Mouse (Mus musculus) CH12.LX (cell line): ENCODE results near the gene Nrd1. TPM values are rescaled to one million over a fixed set of nuclear protein-coding genes. Genes with fewer than 3 reads are reported as not detected.

Experiments used
- DNase-seq: peaks from one replicate; pipeline ENCODE4 v3.0.0-alpha.2; 2013; ENCODE audit errors: extremely low read depth
- H3K27ac ChIP-seq: 2 replicates; pipeline ENCODE4 v1.5.1; 2012; ENCODE audit warnings: low read depth, mild to moderate bottlenecking, control low read depth, moderate library complexity; ENCODE audit not compliant: insufficient read depth
- H3K27me3 ChIP-seq: replicated peaks from 2 replicates; pipeline ENCODE3; 2012; ENCODE audit warnings: inconsistent platforms
- H3K36me3 ChIP-seq, 2 experiments: replicated peaks in 1 of 2; 2 replicates each; pipeline versions ENCODE3 to v1.6.1; 2012; ENCODE audit warnings: inconsistent platforms in 1 of 2, low read length in 1 of 2, mild to moderate bottlenecking in 1 of 2, mixed read lengths in 1 of 2, moderate library complexity in 1 of 2; ENCODE audit not compliant: control insufficient read depth in 1 of 2, insufficient read depth in 1 of 2
- H3K4me1 ChIP-seq, 2 experiments: 2 replicates each; pipeline ENCODE4 v1.6.1; 2012; ENCODE audit warnings: inconsistent platforms in 1 of 2, moderate library complexity in 1 of 2; ENCODE audit not compliant: insufficient read depth in 2 of 2, control insufficient read depth in 1 of 2
- H3K4me2 ChIP-seq: 2 replicates; pipeline ENCODE4 v1.6.1; 2012; ENCODE audit warnings: low read depth, mild to moderate bottlenecking, control low read depth; ENCODE audit not compliant: poor library complexity, insufficient read depth, severe bottlenecking
- H3K4me3 ChIP-seq, 3 experiments: fragments of 150-350 bp in 1 of 3; sonication (generic) in 1 of 3; replicated peaks in 1 of 3; 2 replicates each; pipeline versions ENCODE3 to v1.5.1; 2011 to 2012; ENCODE audit warnings: low read depth in 2 of 3, low read length in 2 of 3, mild to moderate bottlenecking in 2 of 3, moderate library complexity in 2 of 3, control low read depth in 1 of 3, improper control_type of control experiment in 1 of 3, inconsistent platforms in 1 of 3, mixed read lengths in 1 of 3; ENCODE audit not compliant: poor library complexity in 1 of 3
- H3K79me2 ChIP-seq: replicated peaks from 2 replicates; pipeline ENCODE4 v1.6.1; 2012; ENCODE audit warnings: mild to moderate bottlenecking, moderate library complexity; ENCODE audit not compliant: control insufficient read depth, poor library complexity, insufficient read depth, severe bottlenecking; ENCODE audit errors: extremely low read depth
- H3K9ac ChIP-seq: 2 replicates; pipeline ENCODE4 v1.6.1; 2012; ENCODE audit warnings: low read depth, mild to moderate bottlenecking, control low read depth, moderate library complexity; ENCODE audit not compliant: insufficient read depth
- H3K9me3 ChIP-seq: replicated peaks from 2 replicates; pipeline ENCODE3; 2012; ENCODE audit warnings: low read length, inconsistent platforms, mixed read lengths
- CHD1 ChIP-seq: IDR thresholded peaks from 2 replicates; pipeline ENCODE4 v1.6.1; 2012; ENCODE audit warnings: low read depth, low read length, improper control_type of control experiment, inconsistent platforms
- CHD2 ChIP-seq: IDR thresholded peaks from 2 replicates; pipeline ENCODE4 v1.6.1; 2011; ENCODE audit warnings: low read length, improper control_type of control experiment
- E2F4 ChIP-seq: IDR thresholded peaks from 2 replicates; pipeline ENCODE4 v1.6.1; 2011; ENCODE audit warnings: low read depth, low read length, improper control_type of control experiment; ENCODE audit not compliant: insufficient replicate concordance
- EP300 ChIP-seq: IDR thresholded peaks from 2 replicates; pipeline ENCODE4 v1.6.1; 2011; ENCODE audit warnings: low read length, improper control_type of control experiment
- ETS1 ChIP-seq: conservative IDR thresholded peaks from 2 replicates; pipeline ENCODE4 v1.6.1; 2012; ENCODE audit warnings: low read depth, mild to moderate bottlenecking, inconsistent platforms, low read length, improper control_type of control experiment, moderate library complexity
- HCFC1 ChIP-seq: IDR thresholded peaks from 2 replicates; pipeline ENCODE4 v1.6.1; 2012; ENCODE audit warnings: low read depth, mild to moderate bottlenecking, inconsistent platforms, low read length, improper control_type of control experiment
- JUN ChIP-seq: IDR thresholded peaks from 2 replicates; pipeline ENCODE4 v1.6.1; 2011; ENCODE audit warnings: low read depth, mild to moderate bottlenecking, low read length, improper control_type of control experiment, moderate library complexity; ENCODE audit not compliant: insufficient read depth
- MAZ ChIP-seq: IDR thresholded peaks from 2 replicates; pipeline ENCODE4 v1.6.1; 2012; ENCODE audit warnings: low read depth, mild to moderate bottlenecking, inconsistent platforms, low read length, improper control_type of control experiment, moderate library complexity
- MEF2A ChIP-seq: IDR thresholded peaks from 2 replicates; pipeline ENCODE4 v1.6.1; 2014; ENCODE audit warnings: low read depth, mild to moderate bottlenecking, inconsistent platforms, low read length, improper control_type of control experiment, borderline replicate concordance
- NELFE ChIP-seq: IDR thresholded peaks from 2 replicates; pipeline ENCODE4 v1.6.1; 2011; ENCODE audit warnings: low read depth, low read length, improper control_type of control experiment
- PAX5 ChIP-seq: IDR thresholded peaks from 2 replicates; pipeline ENCODE4 v1.6.1; 2012; ENCODE audit warnings: low read length, inconsistent platforms, mixed read lengths
- POLR2AphosphoS2 ChIP-seq: IDR thresholded peaks from 2 replicates; pipeline ENCODE4 v1.6.1; 2011; ENCODE audit warnings: low read depth, low read length, improper control_type of control experiment
- RAD21 ChIP-seq: IDR thresholded peaks from 2 replicates; pipeline ENCODE4 v1.6.1; 2011; ENCODE audit warnings: low read depth, mild to moderate bottlenecking, low read length, improper control_type of control experiment, moderate library complexity
- RCOR1 ChIP-seq: conservative IDR thresholded peaks from 2 replicates; pipeline ENCODE4 v1.6.1; 2012; ENCODE audit warnings: low read depth, mild to moderate bottlenecking, inconsistent platforms, low read length, improper control_type of control experiment
- SMC3 ChIP-seq: IDR thresholded peaks from 2 replicates; pipeline ENCODE4 v1.6.1; 2011; ENCODE audit warnings: low read depth, low read length, improper control_type of control experiment
- TCF12 ChIP-seq: IDR thresholded peaks from 2 replicates; pipeline ENCODE4 v1.6.1; 2014; ENCODE audit warnings: low read depth, mild to moderate bottlenecking, inconsistent platforms, low read length, improper control_type of control experiment
- USF1 ChIP-seq: IDR thresholded peaks from 2 replicates; pipeline ENCODE4 v1.6.1; 2014; ENCODE audit warnings: low read depth, mild to moderate bottlenecking, inconsistent platforms, low read length, improper control_type of control experiment
- USF2 ChIP-seq: conservative IDR thresholded peaks from 2 replicates; pipeline ENCODE4 v1.6.1; 2011; ENCODE audit warnings: low read depth, low read length, improper control_type of control experiment
- ZMIZ1 ChIP-seq: IDR thresholded peaks from 2 replicates; pipeline ENCODE4 v1.6.1; 2012; ENCODE audit warnings: low read depth, mild to moderate bottlenecking, inconsistent platforms, low read length, improper control_type of control experiment
- dilution Hi-C: fragments of 300-500 bp; cut with MboI; formaldehyde crosslinking; loops from 2 replicates; pipeline ENCODE4 v1.14.3; 2020; ENCODE audit warnings: low sequenced_read_pairs; ENCODE audit not compliant: extremely low pct_unique_long_range_greater_than_20kb, extremely low pct_ligation_motif_present
- in situ Hi-C: fragments of 300-500 bp; cut with MboI; formaldehyde crosslinking; loops from 3 replicates; pipeline ENCODE4 v1.14.3; 2019; ENCODE audit warnings: low sequenced_read_pairs, low pct_ligation_motif_present, low pct_unique_long_range_greater_than_20kb, mixed read lengths
- polyA plus RNA-seq: library from polyadenylated mRNA; unstranded; fragments of >175 nt; gene quantifications from 2 replicates; pipeline ENCODE4 v1.2.1, GENCODE M21; 2012; ENCODE audit warnings: low read depth; ENCODE audit not compliant: insufficient read length
- total RNA-seq, 2 experiments: library from RNA; depleted of rRNA; stranded (reverse); fragments of 300-350 nt in 1 of 2; fragments of >200 nt in 1 of 2; gene quantifications; 2 replicates each; pipeline ENCODE4 v1.2.3; 2012 to 2014

Gene Nrd1
- total and polyA plus RNA-seq, 3 experiments = 37.7 to 147 (median 104) TPM

GRCm38 (mm10) chr4:108991811-108992210, 8.6 kb upstream of the Nrd1 start:
- peaks cover 1% of the 10 kb centered on the region for H3K27me3 ChIP-seq
- no peak for DNase-seq
- in situ Hi-C loops (no loop called here), dilution Hi-C loops (no loop called here)
- no peaks in the 10 kb centered on the region for H3K9me3 ChIP-seq
- peaks cover 0 to 4% of the 10 kb centered on the region in 2 experiments; a peak in 1 of 4 replicates for H3K4me1 ChIP-seq
- H3K27ac ChIP-seq = no peak overlapping the region
- no peak overlapping the region for H3K9ac ChIP-seq
- TF ChIP-seq NELFE = no peak
- no peak for TF ChIP-seq RCOR1
- TF ChIP-seq SMC3 = no peak
- TF ChIP-seq MEF2A = no peak
- TF ChIP-seq POLR2AphosphoS2 = no peak
- TF ChIP-seq RAD21 = no peak
- TF ChIP-seq CHD1 = no peak
- TF ChIP-seq MAZ = no peak
- TF ChIP-seq JUN = no peak
- TF ChIP-seq EP300 = no peak
- TF ChIP-seq USF2 = no peak
- TF ChIP-seq HCFC1 = no peak
- no peak for TF ChIP-seq CHD2
- no peak for TF ChIP-seq PAX5
- no peak for TF ChIP-seq USF1
- no peaks in the 10 kb centered on the region for H3K79me2 ChIP-seq
- no peak overlapping the region for H3K4me2 ChIP-seq
- H3K4me3 ChIP-seq = no peak overlapping the region
- H3K36me3 ChIP-seq = no peaks in the 10 kb centered on the region

GRCm38 (mm10) chr4:108992978-108993377, 7.5 kb upstream of the Nrd1 start:
- in situ Hi-C loops = no loop called here
- TF ChIP-seq TCF12 (no peak), ZMIZ1 (no peak), ETS1 (no peak), E2F4 (no peak)
- TF ChIP-seq, all 38 proteins: peak for 0
- dilution Hi-C loops = no loop called here

More at GRCm38 (mm10) chr4:108992978-108993377, 7.5 kb upstream of the Nrd1 start:
- Histone ChIP-seq H3K36me3 (no peaks in the 10 kb centered on the region), H3K4me3 (no peak overlapping the region), H3K27me3 (peaks cover 1% of the 10 kb centered on the region), H3K79me2 (no peaks in the 10 kb centered on the region), H3K27ac (no peak overlapping the region), H3K4me1 (no peaks in the 10 kb centered on the region), H3K9ac (no peak overlapping the region), H3K4me2 (no peak overlapping the region), H3K9me3 (no peaks in the 10 kb centered on the region)
- no peak for DNase-seq
